Mouse (Mus musculus): ENCODE data around the gene Dbr1. TPM values are rescaled to one million over a fixed set of nuclear protein-coding genes. Genes with fewer than 3 reads are reported as not detected.

Gene Dbr1
- 5.1 TPM for polyA plus RNA-seq (2015; fragmentation: Illumina TruSeq; extraction: RNeasy Lipid Tissue Mini Kit (QIAGEN cat#74804); ENCODE audit: insufficient read depth, low read depth, low replicate concordance)

GRCm38 (mm10) chr9:99575677-99576480, at the start of gene Dbr1:
TSS of gene Dbr1 (plus strand) at chr9:99575799.

GRCm38 (mm10) chr9:99568347-99569070, 7.1 kb upstream of the Dbr1 start, which contains the start of gene Armc8:
TSS of gene Armc8 (minus strand) at chr9:99568899.

GRCm38 (mm10) chr9:99612202-99612601, 36.6 kb downstream of the Dbr1 start, which contains the start of gene A4gnt:
TSS of gene A4gnt (plus strand) at chr9:99612502.

GRCm38 (mm10) chr9:99629281-99630011, 53.8 kb downstream of the Dbr1 start, which contains the start of gene Dzip1l:
TSS of gene Dzip1l (plus strand) at chr9:99629496.

Other genes starting within 250 kb of the Dbr1 start
- 1.0 TPM for gene Esyt3, start 217.2 kb upstream of the Dbr1 start, polyA plus RNA-seq (2015; fragmentation: Illumina TruSeq; extraction: RNeasy Lipid Tissue Mini Kit (QIAGEN cat#74804); ENCODE audit: insufficient read depth, low read depth, low replicate concordance)
- gene Mras, start 138.4 kb upstream of the Dbr1 start, polyA plus RNA-seq (2015; fragmentation: Illumina TruSeq; extraction: RNeasy Lipid Tissue Mini Kit (QIAGEN cat#74804); ENCODE audit: insufficient read depth, low read depth, low replicate concordance) = 4.2 TPM
- gene Nme9, start 124.3 kb upstream of the Dbr1 start, polyA plus RNA-seq (2015; fragmentation: Illumina TruSeq; extraction: RNeasy Lipid Tissue Mini Kit (QIAGEN cat#74804); ENCODE audit: insufficient read depth, low read depth, low replicate concordance) = not detected
- 4.0 TPM for gene Armc8, start 6.9 kb upstream of the Dbr1 start, polyA plus RNA-seq (2015; fragmentation: Illumina TruSeq; extraction: RNeasy Lipid Tissue Mini Kit (QIAGEN cat#74804); ENCODE audit: insufficient read depth, low read depth, low replicate concordance)
- not detected for gene A4gnt, start 36.7 kb downstream of the Dbr1 start, polyA plus RNA-seq (2015; fragmentation: Illumina TruSeq; extraction: RNeasy Lipid Tissue Mini Kit (QIAGEN cat#74804); ENCODE audit: insufficient read depth, low read depth, low replicate concordance)
- 1.4 TPM for gene Dzip1l, start 53.7 kb downstream of the Dbr1 start, polyA plus RNA-seq (2015; fragmentation: Illumina TruSeq; extraction: RNeasy Lipid Tissue Mini Kit (QIAGEN cat#74804); ENCODE audit: insufficient read depth, low read depth, low replicate concordance)
- not detected for gene Cldn18, start 141.5 kb downstream of the Dbr1 start, polyA plus RNA-seq (2015; fragmentation: Illumina TruSeq; extraction: RNeasy Lipid Tissue Mini Kit (QIAGEN cat#74804); ENCODE audit: insufficient read depth, low read depth, low replicate concordance)

All from pancreas, adult 10 weeks (tissue).